Mouse (Mus musculus) heart, postnatal 36 days (tissue): Measurements from ENCODE around the gene Gba2. TPM values are rescaled to one million over a fixed set of nuclear protein-coding genes. Genes with fewer than 3 reads are reported as not detected.
"Not testable (repeated sequence)": the region's sequence is repeated elsewhere in the genome, so short reads cannot be mapped to it uniquely, and the experiment has no call there.

Experiments used
- DNase-seq, 2 experiments: peaks; one replicate each; pipeline ENCODE4 v3.0.0; 2021 to 2022
- intact Hi-C: fragments of 180-260 bp; cut with DNase I; formaldehyde crosslinking; loops from one replicate; pipeline ENCODE4 v1.15.1; 2025
- total RNA-seq, 2 experiments: library from RNA; stranded (reverse); gene quantifications; 2 replicates each; pipeline ENCODE4 v1.2.3; 2021

The Gba2 gene
- total RNA-seq, 2 experiments from 2014 or later: 14.7 to 15.8 TPM

- intact Hi-C loops: loop anchor here (2.0 to 5.0 kb wide), 4 partner anchors 29 to 513 kb away; partner anchors contain the start of genes Ccdc107, Fam214b and Tesk1
- no peak for DNase-seq
These were observed 19.0 kb downstream of the Gba2 start for GRCm38 (mm10) chr4:43559519-43560242.

- peak; percentile 63 to 65 for DNase-seq
- intact Hi-C loops: no loop called here
These were observed 19.9 kb downstream of the Gba2 start for GRCm38 (mm10) chr4:43558631-43559356.

GRCm38 (mm10) chr4:43558028-43558630 lies 20.5 kb downstream of the Gba2 start:
- no peak for DNase-seq
- intact Hi-C loops: no loop called here

DNA sequence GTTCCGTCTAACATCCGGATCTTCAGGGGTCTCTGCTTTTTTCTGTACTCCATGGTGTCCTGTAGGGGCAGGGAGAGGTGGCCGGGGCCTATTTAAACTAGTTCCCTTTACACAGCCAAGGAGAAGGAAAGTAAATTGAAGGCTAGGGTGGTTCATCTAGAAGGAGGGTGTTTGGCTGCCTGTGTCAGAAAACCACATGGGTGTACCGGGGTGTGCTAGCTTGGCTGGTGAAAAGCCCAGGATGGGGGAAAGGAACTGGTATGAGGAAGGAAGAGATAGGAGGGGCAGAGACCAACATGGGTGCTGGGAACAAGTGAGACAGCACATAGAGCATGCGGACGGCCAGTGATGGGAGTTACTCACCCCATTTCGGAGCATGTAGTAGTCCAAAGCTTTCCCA lies 22.7 kb downstream of the Gba2 start:
- DNase-seq: no peak
- intact Hi-C loops: no loop called here

DNA sequence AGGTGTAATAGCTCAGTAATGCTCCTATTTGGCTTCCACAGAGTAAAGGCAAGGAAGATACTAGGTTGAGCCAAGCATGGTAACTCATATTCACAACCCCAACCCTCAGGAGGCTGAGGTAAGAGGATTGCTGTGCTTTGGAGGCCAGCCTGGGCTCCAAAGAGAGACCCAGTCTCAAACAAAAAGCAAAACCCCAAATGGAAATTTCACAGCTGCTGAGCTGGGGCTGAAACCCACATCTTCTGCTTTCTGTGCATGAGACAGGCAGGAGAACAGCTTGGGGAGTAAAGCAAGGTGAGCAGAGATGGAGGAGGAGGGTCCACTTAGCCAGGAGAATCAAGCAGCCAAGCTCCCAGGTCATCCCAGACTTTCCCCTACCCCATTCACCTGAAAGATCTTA lies 24.8 kb downstream of the Gba2 start:
- intact Hi-C loops: no loop called here

DNA sequence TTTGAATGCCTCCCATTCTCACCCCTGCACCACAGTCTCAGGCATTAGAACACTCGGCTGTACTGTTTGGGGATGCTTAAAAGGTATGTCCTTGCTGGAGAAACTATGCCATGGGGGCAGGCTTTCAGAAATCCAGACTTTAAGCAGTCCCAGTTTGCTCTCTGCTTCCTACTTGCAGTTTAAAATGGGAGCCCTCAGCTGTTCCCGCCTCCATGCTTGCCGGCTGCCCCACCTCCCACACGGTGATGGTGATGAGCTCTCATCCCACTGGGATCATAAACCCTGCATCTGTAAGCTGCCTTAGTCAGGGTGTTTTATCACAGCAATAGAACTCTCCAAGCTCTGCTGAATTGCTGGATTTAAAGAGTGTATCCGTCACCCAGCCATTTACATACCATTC lies 26.2 kb downstream of the Gba2 start:
- DNase-seq: no peak
- intact Hi-C loops: no loop called here

More for the DNA sequence above, 24.8 kb downstream of the Gba2 start:
- DNase-seq: no peak

DNA sequence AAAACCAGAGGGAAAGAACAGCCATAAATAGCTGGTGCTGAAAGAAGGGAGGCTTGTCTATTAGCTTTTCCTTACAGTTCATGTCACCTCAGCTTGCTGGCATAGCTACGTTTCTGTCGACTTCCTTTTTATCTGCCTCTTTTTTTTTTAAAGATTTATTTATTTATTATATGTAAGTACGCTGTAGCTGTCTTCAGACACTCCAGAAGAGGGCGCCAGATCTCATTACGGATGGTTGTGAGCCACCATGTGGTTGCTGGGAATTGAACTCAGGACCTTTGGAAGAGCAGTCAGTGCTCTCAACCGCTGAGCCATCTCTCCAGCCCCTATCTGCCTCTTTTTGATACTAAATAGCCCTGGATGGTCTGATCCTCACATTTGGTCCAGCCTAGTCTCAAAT lies 26.8 kb downstream of the Gba2 start:
- intact Hi-C loops, DNase-seq: not testable (repeated sequence)

DNA sequence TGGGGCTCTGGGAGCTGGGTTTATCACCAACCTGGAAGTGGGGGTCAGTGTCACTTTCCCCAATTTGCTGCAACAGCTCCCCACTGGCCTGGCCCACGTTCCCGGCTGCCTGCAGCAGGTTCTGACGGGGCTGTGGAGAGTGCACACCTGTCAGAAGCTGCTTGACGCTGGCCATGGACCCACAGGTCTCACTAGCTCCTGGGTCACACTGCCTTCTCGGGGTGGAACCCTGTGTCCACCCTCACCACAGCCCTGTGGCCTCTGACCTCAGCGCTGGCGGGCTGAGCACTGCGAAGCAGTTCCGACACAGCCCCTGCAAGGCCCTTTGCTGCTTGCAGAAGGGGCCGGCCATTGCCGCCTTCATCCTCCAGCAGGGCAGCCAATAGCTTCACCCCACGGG lies 29.6 kb downstream of the Gba2 start:
- intact Hi-C loops: no loop called here
- DNase-seq: no peak

DNA sequence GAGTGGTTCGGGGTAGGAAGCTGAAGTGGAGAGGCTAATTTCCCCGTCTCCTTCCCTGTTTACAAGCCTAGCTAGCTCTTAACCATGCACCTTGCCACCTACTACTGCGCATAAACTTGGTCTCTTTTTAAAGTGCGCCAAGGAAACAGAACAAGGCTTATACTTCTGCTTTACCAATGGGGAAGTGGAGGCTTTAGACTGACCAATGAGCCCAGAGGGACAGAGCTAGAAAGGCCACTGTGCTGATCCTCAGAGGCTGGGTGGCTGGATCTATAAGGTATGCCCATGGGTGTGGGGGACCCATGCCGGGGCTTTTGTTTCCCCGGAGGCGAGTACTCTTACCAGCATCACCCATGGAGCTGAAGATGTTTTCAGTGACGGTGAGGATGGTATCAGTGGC lies 31.5 kb downstream of the Gba2 start:
- intact Hi-C loops: no loop called here
- DNase-seq: no peak

- no peak for DNase-seq
- intact Hi-C loops: no loop called here
These were observed 32.2 kb downstream of the Gba2 start for GRCm38 (mm10) chr4:43546375-43547047.

DNA sequence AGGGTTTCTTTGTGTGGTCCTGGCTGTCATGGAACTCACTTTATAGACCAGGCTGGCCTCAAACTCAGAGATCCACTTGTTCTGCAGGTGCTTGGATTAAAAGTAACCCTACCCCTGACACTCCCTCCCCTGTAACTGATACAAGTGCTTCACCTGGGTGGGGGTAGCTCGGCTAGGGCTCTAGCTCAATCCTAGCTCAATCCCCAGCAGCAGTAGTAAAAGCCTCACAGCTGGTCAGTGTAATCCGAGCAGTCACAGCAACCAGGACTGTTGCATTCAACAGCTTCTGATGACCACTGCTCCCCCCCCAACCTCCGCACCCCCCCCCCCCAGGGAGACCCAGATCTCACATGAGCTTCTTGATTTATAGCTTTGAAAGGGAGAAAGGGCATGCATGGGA lies 36.6 kb downstream of the Gba2 start:
- intact Hi-C loops: no loop called here
- DNase-seq: no peak

- intact Hi-C loops: no loop called here
- no peak for DNase-seq
These were observed 42.6 kb downstream of the Gba2 start for GRCm38 (mm10) chr4:43536031-43536430.

GRCm38 (mm10) chr4:43535628-43536027 lies 43.0 kb downstream of the Gba2 start:
- DNase-seq: no peak
- intact Hi-C loops: no loop called here

- intact Hi-C loops: no loop called here
- no peak for DNase-seq
These were observed 45.4 kb downstream of the Gba2 start for GRCm38 (mm10) chr4:43533270-43533669.

DNA sequence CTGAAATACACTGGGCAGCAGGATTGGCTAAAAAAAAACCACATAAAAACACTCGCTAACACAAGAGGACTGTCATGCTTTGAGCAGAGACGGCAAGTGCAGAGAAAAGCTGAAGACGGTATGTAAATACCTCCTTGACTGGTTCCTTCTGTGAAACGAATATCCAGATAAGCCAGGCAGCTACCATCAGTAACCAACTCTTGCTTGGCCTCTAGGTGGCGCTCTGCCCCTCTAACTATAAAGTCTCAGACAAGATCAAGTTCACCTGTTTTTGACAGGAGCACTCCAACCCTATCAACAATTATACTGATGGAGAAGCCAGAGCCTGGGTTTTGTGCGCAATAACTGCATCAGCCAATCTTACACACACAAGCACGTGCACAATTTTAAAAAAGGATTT lies 48.1 kb downstream of the Gba2 start:
- intact Hi-C loops: loop anchor here (2.0 kb wide), 3 partner anchors 30 to 180 kb away; partner anchors contain the start of gene Olfr71
- DNase-seq: peak; percentile 75 to 80

GRCm38 (mm10) chr4:43530081-43530501 lies 48.6 kb downstream of the Gba2 start:
- DNase-seq: no peak
- intact Hi-C loops: loop anchor here (2.0 kb wide), 3 partner anchors 31 to 181 kb away; partner anchors contain the start of gene Olfr71

- intact Hi-C loops: no loop called here
- DNase-seq: no peak
These were observed 50.2 kb downstream of the Gba2 start for GRCm38 (mm10) chr4:43528487-43528886.

GRCm38 (mm10) chr4:43527880-43528279 lies 50.8 kb downstream of the Gba2 start:
- intact Hi-C loops: no loop called here
- no peak for DNase-seq

DNA sequence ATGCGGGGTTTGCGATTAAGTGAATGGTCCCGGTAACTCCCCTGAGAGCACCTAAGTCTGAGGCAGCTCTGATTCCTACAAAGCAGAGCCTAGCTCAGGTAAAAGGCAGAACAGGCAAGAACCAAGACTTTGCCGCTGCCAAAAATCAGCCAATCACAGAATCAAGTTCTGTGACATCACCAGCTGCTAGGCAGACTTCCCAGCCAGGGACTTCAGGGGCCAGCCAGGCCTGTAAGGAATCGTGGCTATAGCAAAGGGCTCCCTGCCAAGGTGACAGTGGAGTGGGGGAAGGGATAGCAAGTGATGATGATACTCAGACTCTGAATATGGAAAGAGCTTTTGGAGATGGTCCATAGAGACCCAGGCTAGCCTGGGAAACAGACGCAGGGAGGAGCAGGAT lies 58.7 kb downstream of the Gba2 start:
- intact Hi-C loops: no loop called here
- DNase-seq: peak; percentile 93 to 95

DNA sequence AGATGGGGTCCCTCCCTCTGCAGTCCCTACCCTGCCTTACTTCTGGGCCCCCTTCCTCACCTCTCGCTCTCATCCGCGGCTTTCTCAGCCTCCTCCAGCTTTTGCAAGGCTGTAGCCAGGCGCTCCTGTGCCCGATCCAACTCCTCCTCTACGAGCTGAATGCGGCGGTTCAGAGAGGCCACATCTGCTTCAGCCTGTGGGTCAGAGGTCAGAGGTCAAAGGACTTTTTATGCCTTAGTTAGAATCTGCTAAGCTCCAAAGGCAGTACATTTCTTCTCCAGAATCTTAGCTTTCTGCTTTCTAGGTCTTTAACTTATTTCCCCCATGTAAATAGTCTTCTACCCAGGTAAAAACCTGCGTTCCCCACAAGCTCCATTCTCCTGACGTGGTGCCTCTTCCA lies 59.1 kb downstream of the Gba2 start:
- intact Hi-C loops: no loop called here
- DNase-seq: no peak
